Mouse (Mus musculus) right cerebral cortex, postnatal 4 days (tissue): ENCODE measurements around the gene Ugt1a8.
"Not testable (repeated sequence)": the region's sequence is repeated elsewhere in the genome, so short reads cannot be mapped to it uniquely, and the experiment has no call there.

ENCODE experiments used
- DNase-seq: peaks from one replicate; pipeline ENCODE4 v3.0.0-alpha.2; 2022

Ugt1a8 gene

GRCm38 (mm10) chr1:88224029-88224776, 136.6 kb downstream of the Ugt1a8 start:
- DNase-seq, result no peak

GRCm38 (mm10) chr1:88225301-88225700, 137.7 kb downstream of the Ugt1a8 start:
- not testable (repeated sequence) for DNase-seq

- DNase-seq, result no peak
These were observed 138.1 kb downstream of the Ugt1a8 start for GRCm38 (mm10) chr1:88225741-88226140.

GRCm38 (mm10) chr1:88226670-88227379, 139.2 kb downstream of the Ugt1a8 start, which contains the start of gene Mroh2a:
Gene Mroh2a, plus strand, starts transcription at chr1:88226986.
- DNase-seq, result no peak

GRCm38 (mm10) chr1:88227482-88227881, 139.9 kb downstream of the Ugt1a8 start:
- DNase-seq, result no peak

GRCm38 (mm10) chr1:88228121-88228520, 140.5 kb downstream of the Ugt1a8 start:
- no peak for DNase-seq

- DNase-seq, result no peak
These were observed 142.0 kb downstream of the Ugt1a8 start for GRCm38 (mm10) chr1:88229566-88229965.

- no peak for DNase-seq
These were observed 142.4 kb downstream of the Ugt1a8 start for GRCm38 (mm10) chr1:88229986-88230385.

- DNase-seq, result no peak
These were observed 142.8 kb downstream of the Ugt1a8 start for GRCm38 (mm10) chr1:88230421-88230820.

- no peak for DNase-seq
These were observed 143.6 kb downstream of the Ugt1a8 start for GRCm38 (mm10) chr1:88230981-88231802.

- DNase-seq, result no peak
These were observed 144.3 kb downstream of the Ugt1a8 start for GRCm38 (mm10) chr1:88231803-88232499.

GRCm38 (mm10) chr1:88232664-88233380, 145.2 kb downstream of the Ugt1a8 start:
- no peak for DNase-seq

GRCm38 (mm10) chr1:88233421-88234247, 146.0 kb downstream of the Ugt1a8 start:
- no peak for DNase-seq

- no peak for DNase-seq
These were observed 146.6 kb downstream of the Ugt1a8 start for GRCm38 (mm10) chr1:88234248-88234610.

- no peak for DNase-seq
These were observed 147.0 kb downstream of the Ugt1a8 start for GRCm38 (mm10) chr1:88234646-88235045.

- DNase-seq, result no peak
These were observed 147.7 kb downstream of the Ugt1a8 start for GRCm38 (mm10) chr1:88235046-88235893.

GRCm38 (mm10) chr1:88235894-88236415, 148.3 kb downstream of the Ugt1a8 start:
- DNase-seq, result no peak

- no peak for DNase-seq
These were observed 149.7 kb downstream of the Ugt1a8 start for GRCm38 (mm10) chr1:88237311-88237710.

- DNase-seq, result no peak
These were observed 151.2 kb downstream of the Ugt1a8 start for GRCm38 (mm10) chr1:88238771-88239170.

GRCm38 (mm10) chr1:88240072-88240471, 152.5 kb downstream of the Ugt1a8 start:
- no peak for DNase-seq
